Mouse (Mus musculus): ENCODE results near the gene Col9a2.

Gene Col9a2

DNA sequence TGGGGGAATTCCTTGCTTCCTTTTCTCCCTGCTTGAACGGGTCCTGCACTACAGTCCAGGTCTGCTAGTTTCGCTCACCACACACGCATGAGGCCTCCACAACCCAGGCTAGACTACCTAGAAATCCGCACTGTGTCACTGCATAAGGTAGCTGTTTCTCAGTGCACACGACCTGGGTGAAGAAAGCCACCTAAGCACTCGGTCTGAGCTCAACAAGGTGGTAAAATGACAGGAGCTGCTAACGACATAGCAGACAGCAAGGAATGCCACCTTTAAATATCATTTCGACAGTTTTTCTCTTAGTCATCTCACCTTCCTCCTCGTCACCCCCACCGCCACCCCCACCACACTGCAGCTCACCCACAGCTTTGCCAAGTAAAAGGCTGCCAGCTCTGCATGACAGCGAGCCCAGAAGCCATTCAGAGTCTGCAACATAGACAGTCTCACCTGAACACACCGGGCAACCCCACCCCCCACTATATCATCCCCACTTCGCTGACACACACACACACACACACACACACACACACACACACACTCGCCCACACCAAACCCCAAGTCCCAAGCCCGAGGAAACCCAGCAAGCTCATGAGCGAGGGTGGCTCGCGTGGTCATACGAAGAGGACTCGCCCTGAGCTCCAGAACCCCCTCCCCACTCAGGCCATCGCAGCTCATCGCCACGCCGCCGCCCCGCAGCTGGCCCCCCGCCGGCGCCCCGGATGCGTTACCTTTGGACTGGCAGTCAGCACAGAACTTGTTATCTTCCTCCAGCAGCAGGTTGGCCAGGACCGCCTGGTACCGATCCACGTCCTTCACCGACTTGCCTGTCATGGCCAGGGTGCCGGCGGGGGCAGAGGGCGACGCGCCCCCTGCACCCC is 22.9 kb upstream of the Col9a2 start:
- peaks cover 30% of the 10 kb centered on the region for H3K4me1 ChIP-seq (replicated peaks; ENCODE audit: low read depth, low read length)
- no peaks in the 10 kb centered on the region for H3K27me3 ChIP-seq (ENCODE audit: insufficient read depth, low read length)
- no peak for TF ChIP-seq CTCF (conservative IDR thresholded peaks at IDR 0.05; ENCODE audit: low read length)
- TF ChIP-seq NANOG (IDR thresholded peaks at IDR 0.05; ENCODE audit: borderline replicate concordance, low read length): no peak
- no peak for TF ChIP-seq POU5F1 (IDR thresholded peaks at IDR 0.05; ENCODE audit: borderline replicate concordance, low read length)
- H3K36me3 ChIP-seq (ENCODE audit: insufficient read depth, low read length): no peaks in the 10 kb centered on the region
- no peaks in the 10 kb centered on the region for H3K9me3 ChIP-seq (ENCODE audit: low read length)
- H3K4me3 ChIP-seq (replicated peaks; ENCODE audit: low read length): peak overlapping the region; percentile 94

DNA sequence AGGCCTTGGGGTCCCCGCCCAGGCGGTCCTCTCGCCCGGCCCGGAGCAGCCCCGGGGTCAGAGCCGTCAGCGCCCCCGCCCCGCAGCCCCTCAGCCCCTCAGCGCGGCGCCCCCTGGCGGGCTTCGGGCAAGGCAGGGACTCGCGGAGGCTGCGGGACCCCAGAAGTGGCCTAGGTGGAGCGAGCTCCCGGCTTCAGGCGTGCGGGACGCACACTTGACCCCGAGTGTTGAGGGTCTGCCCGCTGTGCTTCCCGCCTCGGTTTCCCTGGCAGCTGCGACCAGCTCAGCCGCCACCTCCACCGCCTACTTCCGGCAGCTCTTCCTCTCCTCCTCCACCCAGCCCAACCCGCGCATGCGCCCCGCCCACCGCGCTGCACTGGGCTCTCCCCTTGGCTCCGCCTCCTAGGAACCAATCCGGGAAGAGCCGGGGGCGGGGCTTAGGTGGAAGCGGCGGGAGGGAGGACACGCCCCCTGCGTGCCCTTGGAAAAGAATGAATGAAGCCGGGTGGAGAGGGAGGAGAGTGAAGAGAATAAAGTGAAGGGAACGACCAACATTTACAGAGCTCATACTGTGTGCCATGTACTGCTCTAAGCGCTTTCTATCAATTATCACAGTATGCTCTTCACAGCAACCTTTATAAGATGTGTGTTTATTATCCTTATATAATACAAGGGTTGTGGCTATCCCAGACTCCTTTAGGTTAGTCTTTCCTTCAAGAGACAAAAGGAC is 22.1 kb upstream of the Col9a2 start, which contains the start of gene Smap2:
TSS of gene Smap2 (minus strand) at position 320 of the 730 bp plus-strand sequence.
- Histone ChIP-seq H3K27me3 (ENCODE audit: insufficient read depth, low read length) (no peaks in the 10 kb centered on the region), H3K4me3 (replicated peaks; ENCODE audit: low read length) (peak within 1 kb of the TSS; percentile 94), H3K4me1 (replicated peaks; ENCODE audit: low read depth, low read length) (peaks cover 37% of the 10 kb centered on the region), H3K9me3 (ENCODE audit: low read length) (no peaks in the 10 kb centered on the region), H3K36me3 (ENCODE audit: insufficient read depth, low read length) (no peaks in the 10 kb centered on the region)
- TF ChIP-seq CTCF (conservative IDR thresholded peaks at IDR 0.05; ENCODE audit: low read length) (peak; percentile 24; the same call in 1 of the 2 replicates), POU5F1 (IDR thresholded peaks at IDR 0.05; ENCODE audit: borderline replicate concordance, low read length) (no peak), NANOG (IDR thresholded peaks at IDR 0.05; ENCODE audit: borderline replicate concordance, low read length) (no peak)

DNA sequence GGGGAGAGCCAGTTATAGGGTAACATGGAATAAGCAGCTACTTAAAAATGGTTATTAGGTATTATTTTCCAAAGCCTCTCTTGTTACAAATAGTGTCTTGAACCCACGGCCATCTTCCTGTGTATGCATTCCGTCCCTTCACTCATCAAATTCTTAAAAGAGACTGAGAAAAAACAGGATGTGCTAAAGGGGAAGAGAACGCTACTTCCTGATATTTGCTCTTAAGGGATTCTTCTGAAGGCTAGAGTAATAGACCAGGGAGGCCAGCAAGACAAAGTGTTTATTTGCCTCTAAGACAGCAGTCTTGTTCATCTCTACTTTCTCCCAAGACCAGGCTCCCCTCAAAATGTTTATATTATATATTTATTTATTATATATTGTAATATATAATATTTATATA is 20.9 kb upstream of the Col9a2 start:
- H3K4me1 ChIP-seq (replicated peaks; ENCODE audit: low read depth, low read length): peaks cover 48% of the 10 kb centered on the region
- no peaks in the 10 kb centered on the region for H3K9me3 ChIP-seq (ENCODE audit: low read length)
- TF ChIP-seq CTCF (conservative IDR thresholded peaks at IDR 0.05; ENCODE audit: low read length) (no peak), NANOG (IDR thresholded peaks at IDR 0.05; ENCODE audit: borderline replicate concordance, low read length) (no peak), POU5F1 (IDR thresholded peaks at IDR 0.05; ENCODE audit: borderline replicate concordance, low read length) (no peak)
- no peaks in the 10 kb centered on the region for H3K27me3 ChIP-seq (ENCODE audit: insufficient read depth, low read length)
- no peaks in the 10 kb centered on the region for H3K36me3 ChIP-seq (ENCODE audit: insufficient read depth, low read length)
- no peak overlapping the region for H3K4me3 ChIP-seq (replicated peaks; ENCODE audit: low read length)

DNA sequence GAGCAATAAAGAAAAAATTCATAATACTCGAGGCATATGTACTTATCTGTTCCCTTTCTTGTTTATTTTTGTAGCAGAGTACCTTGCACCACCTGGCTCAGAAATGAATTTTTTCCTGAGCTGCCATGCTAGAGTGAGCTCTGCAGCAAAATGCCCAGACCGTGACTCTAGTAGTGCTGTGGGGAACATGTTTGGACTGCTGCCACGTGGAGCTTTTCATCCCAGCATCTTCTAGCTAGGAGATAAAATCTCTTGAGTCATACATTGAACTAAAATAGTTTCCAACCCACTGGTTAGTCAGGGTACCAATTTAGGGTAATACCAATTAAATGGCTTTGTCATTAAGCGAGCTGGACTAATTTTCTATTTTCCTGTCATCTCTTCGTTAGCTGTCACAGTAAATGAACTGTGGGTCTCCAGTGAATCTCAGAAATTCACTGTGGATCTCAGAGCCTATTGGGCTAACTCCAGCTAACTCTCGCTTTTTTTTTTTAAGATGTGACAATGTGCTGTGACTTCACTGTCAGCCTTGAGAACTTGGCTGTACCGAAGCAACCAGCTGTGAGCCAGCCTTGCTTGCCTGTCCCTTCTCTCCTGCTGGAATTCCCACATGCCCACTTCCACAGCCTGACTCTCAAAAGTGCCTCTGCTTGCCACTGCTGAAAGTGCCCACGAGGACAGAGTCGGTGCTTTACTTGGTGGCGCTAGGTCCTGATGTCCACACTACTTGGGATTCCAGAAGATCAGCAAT is 19.0 kb upstream of the Col9a2 start:
- no peak for TF ChIP-seq CTCF (conservative IDR thresholded peaks at IDR 0.05; ENCODE audit: low read length)
- no peak for TF ChIP-seq NANOG (IDR thresholded peaks at IDR 0.05; ENCODE audit: borderline replicate concordance, low read length)
- no peak for TF ChIP-seq POU5F1 (IDR thresholded peaks at IDR 0.05; ENCODE audit: borderline replicate concordance, low read length)
- H3K9me3 ChIP-seq (ENCODE audit: low read length): no peaks in the 10 kb centered on the region

DNA sequence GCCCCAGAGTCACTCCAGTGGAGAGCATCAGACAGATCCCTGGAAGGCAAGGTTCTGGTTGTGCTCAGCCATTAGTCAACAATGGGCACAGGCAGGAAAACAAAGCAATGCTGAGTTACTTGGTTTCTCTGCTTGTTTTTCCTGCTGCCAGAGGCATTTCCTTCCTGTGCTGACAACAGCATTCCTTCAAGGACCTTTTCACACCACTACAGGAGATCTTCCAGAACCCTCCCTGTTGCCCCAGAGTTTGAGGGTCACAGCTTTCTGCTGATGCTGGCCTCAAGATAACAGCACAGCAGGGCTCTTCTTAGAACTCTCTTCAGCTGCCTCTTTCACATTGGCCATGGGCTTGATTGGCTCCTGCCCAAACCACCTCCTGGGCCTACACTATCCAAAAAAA is 17.3 kb upstream of the Col9a2 start:
- no peak overlapping the region for H3K4me3 ChIP-seq (replicated peaks; ENCODE audit: low read length)
- TF ChIP-seq NANOG (IDR thresholded peaks at IDR 0.05; ENCODE audit: borderline replicate concordance, low read length) (peak; percentile 34; the same call in 1 of the 2 replicates), POU5F1 (IDR thresholded peaks at IDR 0.05; ENCODE audit: borderline replicate concordance, low read length) (no peak)
- no peaks in the 10 kb centered on the region for H3K36me3 ChIP-seq (ENCODE audit: insufficient read depth, low read length)
- no peaks in the 10 kb centered on the region for H3K9me3 ChIP-seq (ENCODE audit: low read length)
- H3K27me3 ChIP-seq (ENCODE audit: insufficient read depth, low read length): no peaks in the 10 kb centered on the region
- peaks cover 66% of the 10 kb centered on the region for H3K4me1 ChIP-seq (replicated peaks; ENCODE audit: low read depth, low read length)

More for the DNA sequence above, 19.0 kb upstream of the Col9a2 start:
- Histone ChIP-seq H3K36me3 (ENCODE audit: insufficient read depth, low read length) (no peaks in the 10 kb centered on the region), H3K27me3 (ENCODE audit: insufficient read depth, low read length) (no peaks in the 10 kb centered on the region), H3K4me3 (replicated peaks; ENCODE audit: low read length) (no peak overlapping the region), H3K4me1 (replicated peaks; ENCODE audit: low read depth, low read length) (peaks cover 59% of the 10 kb centered on the region)

DNA sequence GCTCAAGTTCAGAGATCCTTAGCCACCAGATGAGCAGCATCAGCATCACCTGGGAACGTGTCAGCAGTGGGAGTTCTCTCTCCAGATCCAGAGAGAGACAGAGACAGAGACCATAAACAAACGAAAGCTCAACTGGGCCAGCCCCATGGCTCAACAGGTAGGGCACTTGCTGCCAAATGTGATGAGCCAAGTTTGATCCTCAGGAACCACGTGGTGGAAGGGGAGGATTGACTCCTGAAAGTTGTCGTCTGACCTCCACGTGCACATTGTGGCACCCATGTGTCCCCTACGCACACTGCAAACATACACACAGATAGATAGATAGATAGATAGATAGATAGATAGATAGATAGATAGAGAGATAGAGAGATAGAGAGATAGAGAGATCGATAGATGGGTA is 15.7 kb upstream of the Col9a2 start:
- no peak for TF ChIP-seq CTCF (conservative IDR thresholded peaks at IDR 0.05; ENCODE audit: low read length)
- no peak for TF ChIP-seq POU5F1 (IDR thresholded peaks at IDR 0.05; ENCODE audit: borderline replicate concordance, low read length)
- TF ChIP-seq NANOG (IDR thresholded peaks at IDR 0.05; ENCODE audit: borderline replicate concordance, low read length): no peak
- Histone ChIP-seq H3K4me3 (replicated peaks; ENCODE audit: low read length) (no peak overlapping the region), H3K4me1 (replicated peaks; ENCODE audit: low read depth, low read length) (peaks cover 61% of the 10 kb centered on the region), H3K36me3 (ENCODE audit: insufficient read depth, low read length) (no peaks in the 10 kb centered on the region), H3K9me3 (ENCODE audit: low read length) (no peaks in the 10 kb centered on the region), H3K27me3 (ENCODE audit: insufficient read depth, low read length) (no peaks in the 10 kb centered on the region)

DNA sequence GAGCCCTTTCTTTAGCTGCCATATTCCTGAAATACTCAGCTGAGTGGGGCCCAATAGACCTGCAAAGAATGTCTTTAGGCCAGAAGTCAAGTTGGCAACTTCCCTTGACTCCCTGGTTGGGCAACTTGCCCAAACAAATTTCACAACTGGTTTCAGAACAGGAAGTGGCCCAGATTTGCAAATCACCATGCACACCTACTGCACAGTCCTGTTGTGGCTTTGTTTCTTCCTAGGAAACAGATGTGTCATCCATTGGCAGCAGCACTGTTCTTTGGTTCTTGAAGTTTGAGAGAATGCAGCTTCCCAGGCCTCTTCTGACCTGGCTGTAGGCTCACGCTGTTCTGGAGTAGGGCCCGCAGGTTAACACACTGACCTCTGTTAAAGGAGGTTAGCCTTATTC is 15.2 kb upstream of the Col9a2 start:
- Histone ChIP-seq H3K4me3 (replicated peaks; ENCODE audit: low read length) (no peak overlapping the region), H3K9me3 (ENCODE audit: low read length) (no peaks in the 10 kb centered on the region), H3K4me1 (replicated peaks; ENCODE audit: low read depth, low read length) (peaks cover 63% of the 10 kb centered on the region), H3K27me3 (ENCODE audit: insufficient read depth, low read length) (peaks cover 1% of the 10 kb centered on the region; the same call in 1 of the 2 replicates), H3K36me3 (ENCODE audit: insufficient read depth, low read length) (no peaks in the 10 kb centered on the region)
- no peak for TF ChIP-seq POU5F1 (IDR thresholded peaks at IDR 0.05; ENCODE audit: borderline replicate concordance, low read length)
- TF ChIP-seq NANOG (IDR thresholded peaks at IDR 0.05; ENCODE audit: borderline replicate concordance, low read length): no peak
- TF ChIP-seq CTCF (conservative IDR thresholded peaks at IDR 0.05; ENCODE audit: low read length): no peak

DNA sequence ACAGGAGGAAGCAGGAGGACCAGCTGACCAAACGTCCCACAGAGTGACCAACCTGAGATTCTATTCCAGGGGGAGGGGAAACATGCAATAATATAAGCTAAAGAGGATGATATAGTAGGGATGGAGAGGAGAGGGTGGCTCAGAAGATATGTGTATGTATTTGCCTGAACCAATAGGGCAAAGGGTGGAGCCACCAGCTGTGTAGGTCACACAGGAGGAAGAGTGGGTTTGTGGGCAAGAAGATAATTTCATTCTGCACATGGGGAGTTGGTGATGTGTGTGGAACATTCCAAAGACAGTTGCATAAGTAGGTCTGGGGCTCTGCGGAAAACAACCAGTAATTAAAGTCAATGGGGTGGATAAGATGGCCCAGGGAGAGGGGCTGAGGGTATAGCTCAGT is 13.5 kb upstream of the Col9a2 start:
- Histone ChIP-seq H3K36me3 (ENCODE audit: insufficient read depth, low read length) (no peaks in the 10 kb centered on the region), H3K9me3 (ENCODE audit: low read length) (no peaks in the 10 kb centered on the region), H3K4me1 (replicated peaks; ENCODE audit: low read depth, low read length) (peaks cover 60% of the 10 kb centered on the region), H3K27me3 (ENCODE audit: insufficient read depth, low read length) (peaks cover 6% of the 10 kb centered on the region), H3K4me3 (replicated peaks; ENCODE audit: low read length) (no peak overlapping the region)
- TF ChIP-seq CTCF (conservative IDR thresholded peaks at IDR 0.05; ENCODE audit: low read length) (no peak), POU5F1 (IDR thresholded peaks at IDR 0.05; ENCODE audit: borderline replicate concordance, low read length) (no peak), NANOG (IDR thresholded peaks at IDR 0.05; ENCODE audit: borderline replicate concordance, low read length) (no peak)

Data from E14TG2a.4 (cell line).